Comparison of ENCODE assay signal across 11 mouse cellular contexts in the genomic region with DNA sequence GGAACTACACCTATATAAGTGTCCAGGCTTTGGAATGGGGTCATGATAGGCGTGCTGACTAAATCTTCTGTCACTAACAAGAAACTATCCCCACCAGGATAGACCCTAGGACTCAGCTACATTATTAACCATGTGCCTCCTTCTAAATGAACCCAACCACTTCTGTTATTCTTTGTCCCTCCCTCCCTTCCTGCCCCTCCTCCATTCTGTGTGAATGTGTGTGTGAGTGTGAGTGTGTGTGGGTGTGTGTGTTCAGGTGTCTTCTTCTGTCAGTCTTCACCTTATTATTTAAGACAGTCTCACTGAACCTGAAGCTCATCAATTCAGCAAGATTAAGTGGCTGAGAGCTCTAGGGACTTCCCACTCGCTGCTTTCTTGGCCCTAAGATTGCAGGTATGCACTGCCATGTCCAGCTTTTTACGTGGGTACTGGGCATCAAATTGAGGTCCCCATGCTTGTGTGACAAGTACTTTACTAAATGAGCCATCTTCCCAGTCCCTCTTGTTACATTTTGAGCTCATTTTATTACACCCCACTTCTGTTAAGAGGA. TPM values are rescaled to one million over a fixed set of nuclear protein-coding genes. Genes with fewer than 3 reads are reported as not detected.
DNase-seq lines count a peak whose midpoint lies in the region; ATAC-seq and TF ChIP-seq lines count a peak whose summit lies in the region.
"Had no signal": no experiment of that assay in that cellular context is flagged by ENCODE, and none has a peak within 500 bp of the region (broad histone marks: within the 10 kb centered on the region; RNA-seq: fewer than 3 reads in every experiment).

No protein-coding gene starts in this region.

- intact Hi-C loops in heart, postnatal 36 days (cut with DNase I), result no loop called here
- intact Hi-C loops in left cerebral cortex, postnatal 25 days (cut with DNase I), result no loop called here

- H3K4me3 ChIP-seq in heart, embryonic 14.5 days (ENCODE audit: control insufficient read depth in 1 of 2, insufficient read depth in 1 of 2, low read depth in 1 of 2, low read length in 2 of 2), result no peak overlapping the region
- H3K4me3 ChIP-seq in lung, postnatal 0 days (ENCODE audit: low read depth, low read length), result no peak overlapping the region
- H3K4me3 ChIP-seq: kidney, embryonic 15.5 days had no signal

- no peak for ATAC-seq in heart, embryonic 14.5 days (ENCODE audit: insufficient number of reproducible peaks, insufficient read depth, low FRiP score, low read depth)
- no peak for ATAC-seq in lung, postnatal 0 days

- no peaks in the 10 kb centered on the region for H3K36me3 ChIP-seq in heart, embryonic 14.5 days (ENCODE audit: control insufficient read depth, insufficient read depth, low read length)
- H3K36me3 ChIP-seq in lung, postnatal 0 days (ENCODE audit: insufficient read depth, low read length), result no peaks in the 10 kb centered on the region
- H3K36me3 ChIP-seq: kidney, embryonic 15.5 days had no signal

- peaks cover 25 to 51% of the 10 kb centered on the region in 2 experiments for H3K4me1 ChIP-seq in heart, embryonic 14.5 days (ENCODE audit: control insufficient read depth in 2 of 2, insufficient read depth in 2 of 2, low read length in 2 of 2)
- peaks cover 9% of the 10 kb centered on the region; the same call in 1 of the 2 replicates for H3K4me1 ChIP-seq in lung, postnatal 0 days (ENCODE audit: insufficient read depth, low read depth, low read length)

- no peak for TF ChIP-seq EP300 in lung, postnatal 0 days (IDR thresholded peaks at IDR 0.05)

- WGBS in heart, embryonic 14.5 days, result 76% methylated on average over 3 of the region's 3 CpGs
- 78% methylated on average over 3 of the region's 3 CpGs for WGBS in lung, postnatal 0 days

- no peak overlapping the region for H3K9ac ChIP-seq in heart, embryonic 14.5 days (ENCODE audit: low read length)
- H3K9ac ChIP-seq in lung, postnatal 0 days (replicated peaks; ENCODE audit: low read depth), result no peak overlapping the region
- H3K9ac ChIP-seq: kidney, embryonic 15.5 days; liver, embryonic 14.5 days had no signal

- TF ChIP-seq CTCF in lung, postnatal 0 days (IDR thresholded peaks at IDR 0.05), result no peak

- H3K4me2 ChIP-seq in heart, embryonic 14.5 days (ENCODE audit: low read length), result peak overlapping the region; percentile 84
- H3K4me2 ChIP-seq in lung, postnatal 0 days (replicated peaks; ENCODE audit: low read depth, low read length), result no peak overlapping the region

- H3K27ac ChIP-seq in heart, embryonic 14.5 days (replicated peaks in 1 of 2; ENCODE audit: control insufficient read depth in 1 of 2, insufficient read depth in 1 of 2, low read depth in 2 of 2, low read length in 2 of 2), result no peak overlapping the region
- H3K27ac ChIP-seq in lung, postnatal 0 days (ENCODE audit: low read length), result no peak overlapping the region
- H3K27ac ChIP-seq: kidney, embryonic 15.5 days; liver, embryonic 14.5 days had no signal

- no peaks in the 10 kb centered on the region for H3K27me3 ChIP-seq in heart, embryonic 14.5 days (ENCODE audit: control insufficient read depth, insufficient read depth, low read length)
- no peaks in the 10 kb centered on the region for H3K27me3 ChIP-seq in lung, postnatal 0 days (replicated peaks; ENCODE audit: insufficient read depth, low read length)

- no peak for DNase-seq in heart, postnatal 36 days
- DNase-seq in thymus, postnatal 14 days, result peak; percentile 35
- no peak for DNase-seq in thymus, postnatal 4 days
- peak; percentile 60 for DNase-seq in induced T-regulatory cell, adult 2 months (ENCODE audit: low read depth)
- no peak for DNase-seq in left cerebral cortex, postnatal 25 days (ENCODE audit: low spot score in 2 of 2)
- DNase-seq in lung, postnatal 0 days (ENCODE audit: low spot score), result no peak
- DNase-seq in adrenal gland, adult 18-20 months (ENCODE audit: low spot score in 2 of 2), result no peak
- DNase-seq: cerebellum, adult 18-20 months had no signal

- H3K9me3 ChIP-seq in heart, embryonic 14.5 days (ENCODE audit: control insufficient read depth, low read length), result no peaks in the 10 kb centered on the region
- H3K9me3 ChIP-seq in lung, postnatal 0 days (ENCODE audit: low read length), result no peaks in the 10 kb centered on the region
- H3K9me3 ChIP-seq: kidney, embryonic 15.5 days had no signal

RNA-seq across cellular contexts. Expression of gene Ripor2, which starts 58.9 kb away (rescaled TPM):
- polyA plus RNA-seq in heart, embryonic 14.5 days (2014; fragmentation: Nextera tagmentation; extraction: Ambion mirVana), result 13.1 and 16.5 TPM in 2 replicates
- 1 to 10 TPM; 5.7 to 5.9 TPM for total RNA-seq in heart, postnatal 36 days (2021)
- 10 to 100 TPM; 65.7 to 68.9 TPM for total RNA-seq in left cerebral cortex, postnatal 25 days (2021)
- 3.1 and 3.9 TPM in 2 replicates for polyA plus RNA-seq in lung, postnatal 0 days (2015; fragmentation: Nextera tagmentation; extraction: Ambion mirVana)
- total RNA-seq in adrenal gland, adult 18-20 months (2021), result 1 to 10 TPM; 3.7 to 3.8 TPM

Comparison
In these comparisons a context has a peak if more than half of its experiments do, and no peak if none do; other contexts are left out.
1. DNase-seq: peak in thymus, postnatal 14 days (single experiment) and induced T-regulatory cell, adult 2 months (single experiment); none in heart, postnatal 36 days (0 of 2), thymus, postnatal 4 days (single experiment), left cerebral cortex, postnatal 25 days (0 of 2), lung, postnatal 0 days (single experiment) and adrenal gland, adult 18-20 months (0 of 2).
2. RNA of gene Ripor2, which starts 58.9 kb away (total RNA-seq): 65.7 to 68.9 TPM in left cerebral cortex, postnatal 25 days; 5.7 to 5.9 TPM in heart, postnatal 36 days and 3.7 to 3.8 TPM in adrenal gland, adult 18-20 months; every median in the first group is over 4 times any median in the second.